Mouse (Mus musculus): ENCODE measurements at regions not wholly inside any gene's neighbourhood (a gene's known extent, or its start where the extent isn't known, plus 50 kb on each side); places are given as distances from the start of the nearest gene placed in this dataset.

- no peak for ATAC-seq (ENCODE audit: insufficient number of reproducible peaks, low FRiP score, low TSS enrichment)
These were observed 168.3 kb upstream of the Creb1 start for GRCm38 (mm10) chr1:64364095-64364494.

- ATAC-seq (ENCODE audit: insufficient number of reproducible peaks, low FRiP score, low TSS enrichment): no peak
These were observed 170.3 kb upstream of the Creb1 start for GRCm38 (mm10) chr1:64361959-64362638.

- ATAC-seq (ENCODE audit: insufficient number of reproducible peaks, low FRiP score, low TSS enrichment): no peak
These were observed 189.2 kb upstream of the Creb1 start for GRCm38 (mm10) chr1:64343268-64343667.

GRCm38 (mm10) chr1:64341596-64341995 is 190.8 kb upstream of the Creb1 start:
- peak; percentile 99 for ATAC-seq (ENCODE audit: insufficient number of reproducible peaks, low FRiP score, low TSS enrichment)

- ATAC-seq (ENCODE audit: insufficient number of reproducible peaks, low FRiP score, low TSS enrichment): no peak
These were observed 193.9 kb upstream of the Creb1 start for GRCm38 (mm10) chr1:64338575-64338961.

GRCm38 (mm10) chr1:64337619-64338574 is 194.5 kb upstream of the Creb1 start:
- ATAC-seq (ENCODE audit: insufficient number of reproducible peaks, low FRiP score, low TSS enrichment): no peak

- ATAC-seq (ENCODE audit: insufficient number of reproducible peaks, low FRiP score, low TSS enrichment): no peak
These were observed 200.9 kb upstream of the Creb1 start for GRCm38 (mm10) chr1:64331566-64331965.

- no peak for ATAC-seq (ENCODE audit: insufficient number of reproducible peaks, low FRiP score, low TSS enrichment)
These were observed 201.7 kb upstream of the Creb1 start for GRCm38 (mm10) chr1:64330721-64331120.

GRCm38 (mm10) chr1:64322197-64322596 is 200.1 kb upstream of the Klf7 start:
- ATAC-seq (ENCODE audit: insufficient number of reproducible peaks, low FRiP score, low TSS enrichment): no peak

- ATAC-seq (ENCODE audit: insufficient number of reproducible peaks, low FRiP score, low TSS enrichment): 0 out of 2 replicates have a peak, but pooled peaks have one; percentile 10
These were observed 197.1 kb upstream of the Klf7 start for GRCm38 (mm10) chr1:64319155-64319582.

- ATAC-seq (ENCODE audit: insufficient number of reproducible peaks, low FRiP score, low TSS enrichment): peak; percentile 66; the same call in 1 of the 2 replicates
These were observed 196.5 kb upstream of the Klf7 start for GRCm38 (mm10) chr1:64318440-64319154.

GRCm38 (mm10) chr1:64317032-64317636 is 195.1 kb upstream of the Klf7 start:
- no peak for ATAC-seq (ENCODE audit: insufficient number of reproducible peaks, low FRiP score, low TSS enrichment)

- ATAC-seq (ENCODE audit: insufficient number of reproducible peaks, low FRiP score, low TSS enrichment): no peak
These were observed 189.3 kb upstream of the Klf7 start for GRCm38 (mm10) chr1:64311371-64311770.

- no peak for ATAC-seq (ENCODE audit: insufficient number of reproducible peaks, low FRiP score, low TSS enrichment)
These were observed 186.5 kb upstream of the Klf7 start for GRCm38 (mm10) chr1:64308560-64308959.

- no peak for ATAC-seq (ENCODE audit: insufficient number of reproducible peaks, low FRiP score, low TSS enrichment)
These were observed 186.0 kb upstream of the Klf7 start for GRCm38 (mm10) chr1:64308088-64308487.

GRCm38 (mm10) chr1:64305427-64306213 is 183.5 kb upstream of the Klf7 start:
- peak; percentile 77 for ATAC-seq (ENCODE audit: insufficient number of reproducible peaks, low FRiP score, low TSS enrichment)

- ATAC-seq (ENCODE audit: insufficient number of reproducible peaks, low FRiP score, low TSS enrichment): no peak
These were observed 180.8 kb upstream of the Klf7 start for GRCm38 (mm10) chr1:64302833-64303358.

- ATAC-seq (ENCODE audit: insufficient number of reproducible peaks, low FRiP score, low TSS enrichment): no peak
These were observed 179.5 kb upstream of the Klf7 start for GRCm38 (mm10) chr1:64301530-64302061.

GRCm38 (mm10) chr1:64300951-64301529 is 179.0 kb upstream of the Klf7 start:
- ATAC-seq (ENCODE audit: insufficient number of reproducible peaks, low FRiP score, low TSS enrichment): no peak

Measured in cerebellum, adult (tissue).